Mouse (Mus musculus): ENCODE data around the gene Rnf224. TPM values are rescaled to one million over a fixed set of nuclear protein-coding genes. Genes with fewer than 3 reads are reported as not detected.

The Rnf224 gene
- polyA plus RNA-seq, 1 experiment from 2014 or later, result 0.10 TPM

DNA sequence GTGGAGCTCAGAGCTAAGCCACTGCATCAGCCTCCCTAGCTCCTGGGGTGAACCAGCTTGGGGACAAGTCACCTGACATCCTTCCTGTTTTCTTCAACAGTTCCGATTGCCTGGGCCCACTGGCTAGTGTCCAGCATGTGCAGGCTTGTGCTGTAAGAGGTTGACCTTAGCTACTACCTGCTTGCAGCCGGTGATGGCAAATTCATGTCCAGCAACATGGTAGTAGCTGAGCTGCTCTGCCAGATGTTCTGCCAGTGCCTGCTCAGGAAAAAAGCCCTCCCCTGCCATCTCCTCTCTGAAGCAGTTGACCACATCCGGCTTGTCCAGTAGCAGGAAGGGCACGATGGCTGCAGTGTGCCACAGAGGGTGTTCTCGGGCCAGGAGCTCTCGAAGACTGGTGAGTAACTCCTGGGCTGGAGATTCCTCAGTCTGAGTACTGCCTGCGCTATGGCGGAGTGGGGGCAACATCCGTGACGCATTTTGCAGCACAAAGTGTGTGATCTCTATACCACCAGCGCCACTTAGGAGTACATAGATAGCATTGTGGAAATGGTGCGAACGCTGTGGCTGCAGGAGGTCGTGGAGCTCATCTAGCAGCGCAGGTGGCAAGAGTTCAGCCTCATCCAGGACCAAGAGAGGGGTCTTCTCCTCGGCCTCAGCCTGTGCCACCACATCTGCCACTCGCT, 42.0 kb downstream of the Rnf224 start:
- no peak overlapping the region for H3K9ac ChIP-seq (replicated peaks; ENCODE audit: low read depth)
- 74% methylated on average over 17 of the region's 17 CpGs for WGBS

DNA sequence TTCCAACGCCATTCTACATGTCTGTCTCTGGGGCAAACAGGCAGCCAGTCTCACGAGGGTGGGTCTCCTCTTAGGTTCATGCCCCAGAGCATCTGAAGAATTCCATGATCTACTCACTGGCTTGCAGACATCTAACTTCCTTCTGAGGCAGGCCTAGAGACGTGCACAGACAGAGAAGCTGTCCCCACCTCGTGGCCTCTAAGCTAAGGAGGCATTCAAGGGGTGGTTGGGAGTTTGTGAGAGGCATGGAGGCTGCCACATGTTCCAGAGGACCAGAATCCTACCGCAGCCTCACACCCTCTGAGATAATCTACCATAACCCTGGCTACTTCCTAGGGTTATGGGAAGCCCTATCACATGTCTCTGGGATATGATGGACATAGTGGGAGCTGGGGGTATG, 42.6 kb downstream of the Rnf224 start:
- WGBS, result 69% methylated on average over 5 of the region's 5 CpGs
- Histone ChIP-seq H3K9ac (replicated peaks; ENCODE audit: low read depth) (no peak overlapping the region), H3K27me3 (replicated peaks; ENCODE audit: insufficient read depth, low read length) (no peaks in the 10 kb centered on the region), H3K9me3 (ENCODE audit: low read length) (no peaks in the 10 kb centered on the region), H3K27ac (ENCODE audit: low read length) (peak overlapping the region; percentile 54), H3K36me3 (ENCODE audit: insufficient read depth, low read length) (peaks cover 4% of the 10 kb centered on the region; the same call in 1 of the 2 replicates), H3K4me1 (ENCODE audit: insufficient read depth, low read depth, low read length) (peaks cover 18% of the 10 kb centered on the region), H3K4me2 (replicated peaks; ENCODE audit: low read depth, low read length) (0 out of 2 replicates have a peak overlapping the region, but pooled peaks have one; percentile 62), H3K4me3 (ENCODE audit: low read depth, low read length) (no peak overlapping the region)
- no peak for TF ChIP-seq CTCF (IDR thresholded peaks at IDR 0.05)
- ATAC-seq, result no peak
- DNase-seq (ENCODE audit: low spot score), result no peak

More for the DNA sequence above, 42.0 kb downstream of the Rnf224 start:
- ATAC-seq (no peak), DNase-seq (ENCODE audit: low spot score) (peak; percentile 37)
- no peaks in the 10 kb centered on the region for H3K9me3 ChIP-seq (ENCODE audit: low read length)
- peak overlapping the region; percentile 15; the same call in 1 of the 2 replicates for H3K27ac ChIP-seq (ENCODE audit: low read length)
- no peak overlapping the region for H3K4me3 ChIP-seq (ENCODE audit: low read depth, low read length)
- H3K36me3 ChIP-seq (ENCODE audit: insufficient read depth, low read length), result peaks cover 8% of the 10 kb centered on the region; the same call in 1 of the 2 replicates
- TF ChIP-seq CTCF (IDR thresholded peaks at IDR 0.05) (no peak), EP300 (IDR thresholded peaks at IDR 0.05) (no peak)
- H3K4me2 ChIP-seq (replicated peaks; ENCODE audit: low read depth, low read length), result peak overlapping the region; percentile 62; the same call in 1 of the 2 replicates
- H3K4me1 ChIP-seq (ENCODE audit: insufficient read depth, low read depth, low read length), result peaks cover 18% of the 10 kb centered on the region
- no peaks in the 10 kb centered on the region for H3K27me3 ChIP-seq (replicated peaks; ENCODE audit: insufficient read depth, low read length)

DNA sequence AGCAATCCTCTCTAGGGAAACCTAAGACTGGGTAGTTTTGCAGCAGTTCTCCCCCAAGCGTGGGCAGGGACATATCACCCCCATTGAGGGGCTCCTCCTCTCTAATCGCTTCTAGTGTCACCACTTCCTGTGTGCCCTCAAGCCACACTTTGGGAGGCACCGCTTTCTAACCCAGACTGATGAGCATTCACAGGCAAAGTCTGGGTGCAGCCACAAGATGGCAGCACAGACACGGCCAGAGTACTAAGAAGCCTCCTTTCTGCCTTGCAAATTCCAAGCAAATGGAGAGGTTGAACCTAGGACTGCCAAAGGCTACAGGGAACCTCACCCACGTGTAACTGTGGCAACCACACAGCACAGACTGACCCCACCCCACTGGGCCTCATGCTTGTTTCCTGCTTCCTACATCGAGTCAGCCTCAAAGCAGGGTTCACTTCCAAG, 43.2 kb downstream of the Rnf224 start:
- Histone ChIP-seq H3K9ac (replicated peaks; ENCODE audit: low read depth) (no peak overlapping the region), H3K36me3 (ENCODE audit: insufficient read depth, low read length) (no peaks in the 10 kb centered on the region), H3K4me3 (ENCODE audit: low read depth, low read length) (no peak overlapping the region), H3K4me2 (replicated peaks; ENCODE audit: low read depth, low read length) (0 out of 2 replicates have a peak overlapping the region, but pooled peaks have one; percentile 15), H3K27me3 (replicated peaks; ENCODE audit: insufficient read depth, low read length) (no peaks in the 10 kb centered on the region), H3K27ac (ENCODE audit: low read length) (peak overlapping the region; percentile 54; the same call in 1 of the 2 replicates), H3K9me3 (ENCODE audit: low read length) (no peaks in the 10 kb centered on the region), H3K4me1 (ENCODE audit: insufficient read depth, low read depth, low read length) (peaks cover 18% of the 10 kb centered on the region)
- ATAC-seq (peak; percentile 79), DNase-seq (ENCODE audit: low spot score) (peak; percentile 96)
- peak; percentile 99 for TF ChIP-seq CTCF (IDR thresholded peaks at IDR 0.05)
- peak; percentile 22; the same call in 1 of the 2 replicates for TF ChIP-seq EP300 (IDR thresholded peaks at IDR 0.05)
- WGBS, result 0% methylated on average over 6 of the region's 6 CpGs

DNA sequence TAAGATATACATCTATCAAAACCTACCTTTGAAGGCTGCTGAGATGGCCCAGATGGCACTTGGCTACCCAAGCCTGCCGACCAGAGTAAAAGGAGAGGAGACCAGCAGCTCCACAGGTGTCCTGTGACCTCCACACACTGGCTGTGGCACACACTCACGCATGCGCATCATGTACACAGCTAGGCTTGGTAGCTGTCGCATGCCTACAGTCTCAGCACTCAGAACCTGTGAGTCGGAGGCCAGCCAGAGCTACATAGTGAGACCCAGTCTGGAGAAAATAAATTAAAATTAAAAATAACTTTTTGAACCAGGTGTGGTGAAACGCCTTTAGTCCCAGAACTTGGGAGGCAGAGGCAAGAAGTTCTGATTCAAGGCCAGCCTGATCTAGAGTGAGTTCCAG, 48.7 kb downstream of the Rnf224 start:
- WGBS, result 85% methylated on average over 6 of the region's 6 CpGs
- Histone ChIP-seq H3K9me3 (ENCODE audit: low read length) (no peaks in the 10 kb centered on the region), H3K4me2 (replicated peaks; ENCODE audit: low read depth, low read length) (no peak overlapping the region), H3K9ac (replicated peaks; ENCODE audit: low read depth) (no peak overlapping the region), H3K4me3 (ENCODE audit: low read depth, low read length) (no peak overlapping the region), H3K4me1 (ENCODE audit: insufficient read depth, low read depth, low read length) (no peaks in the 10 kb centered on the region), H3K27me3 (replicated peaks; ENCODE audit: insufficient read depth, low read length) (0 out of 2 replicates have a peak, but pooled peaks cover 4% of the 10 kb centered on the region), H3K27ac (ENCODE audit: low read length) (no peak overlapping the region), H3K36me3 (ENCODE audit: insufficient read depth, low read length) (no peaks in the 10 kb centered on the region)
- no peak for DNase-seq (ENCODE audit: low spot score)
- TF ChIP-seq CTCF (IDR thresholded peaks at IDR 0.05) (no peak), EP300 (IDR thresholded peaks at IDR 0.05) (no peak)
- no peak for ATAC-seq

DNA sequence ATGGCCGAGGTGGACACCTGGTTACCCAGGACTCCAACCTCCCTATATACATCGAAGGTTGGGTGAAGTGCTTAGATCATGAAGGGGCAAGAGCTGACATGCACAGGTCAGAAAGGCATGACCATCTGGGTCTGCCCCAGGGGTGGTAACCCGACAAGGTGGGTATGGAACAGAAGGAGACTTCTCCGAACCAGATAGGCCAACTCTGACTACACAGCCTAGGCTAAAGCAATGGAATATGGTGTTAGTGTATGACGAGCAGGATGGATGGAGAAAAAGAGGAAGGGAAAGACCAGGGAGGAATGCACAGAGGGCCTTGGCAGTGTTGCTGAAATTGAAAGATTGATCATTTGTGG, 50.0 kb downstream of the Rnf224 start:
- ATAC-seq, result no peak
- no peak for TF ChIP-seq EP300 (IDR thresholded peaks at IDR 0.05)
- TF ChIP-seq CTCF (IDR thresholded peaks at IDR 0.05), result no peak
- Histone ChIP-seq H3K4me2 (replicated peaks; ENCODE audit: low read depth, low read length) (peak overlapping the region; percentile 90), H3K9ac (replicated peaks; ENCODE audit: low read depth) (no peak overlapping the region), H3K27me3 (replicated peaks; ENCODE audit: insufficient read depth, low read length) (0 out of 2 replicates have a peak, but pooled peaks cover 4% of the 10 kb centered on the region), H3K36me3 (ENCODE audit: insufficient read depth, low read length) (no peaks in the 10 kb centered on the region), H3K9me3 (ENCODE audit: low read length) (no peaks in the 10 kb centered on the region), H3K27ac (ENCODE audit: low read length) (no peak overlapping the region), H3K4me3 (ENCODE audit: low read depth, low read length) (peak overlapping the region; percentile 31; the same call in 1 of the 2 replicates), H3K4me1 (ENCODE audit: insufficient read depth, low read depth, low read length) (no peaks in the 10 kb centered on the region)
- no peak for DNase-seq (ENCODE audit: low spot score)
- WGBS, result 40% methylated on average over 5 of the region's 5 CpGs

DNA sequence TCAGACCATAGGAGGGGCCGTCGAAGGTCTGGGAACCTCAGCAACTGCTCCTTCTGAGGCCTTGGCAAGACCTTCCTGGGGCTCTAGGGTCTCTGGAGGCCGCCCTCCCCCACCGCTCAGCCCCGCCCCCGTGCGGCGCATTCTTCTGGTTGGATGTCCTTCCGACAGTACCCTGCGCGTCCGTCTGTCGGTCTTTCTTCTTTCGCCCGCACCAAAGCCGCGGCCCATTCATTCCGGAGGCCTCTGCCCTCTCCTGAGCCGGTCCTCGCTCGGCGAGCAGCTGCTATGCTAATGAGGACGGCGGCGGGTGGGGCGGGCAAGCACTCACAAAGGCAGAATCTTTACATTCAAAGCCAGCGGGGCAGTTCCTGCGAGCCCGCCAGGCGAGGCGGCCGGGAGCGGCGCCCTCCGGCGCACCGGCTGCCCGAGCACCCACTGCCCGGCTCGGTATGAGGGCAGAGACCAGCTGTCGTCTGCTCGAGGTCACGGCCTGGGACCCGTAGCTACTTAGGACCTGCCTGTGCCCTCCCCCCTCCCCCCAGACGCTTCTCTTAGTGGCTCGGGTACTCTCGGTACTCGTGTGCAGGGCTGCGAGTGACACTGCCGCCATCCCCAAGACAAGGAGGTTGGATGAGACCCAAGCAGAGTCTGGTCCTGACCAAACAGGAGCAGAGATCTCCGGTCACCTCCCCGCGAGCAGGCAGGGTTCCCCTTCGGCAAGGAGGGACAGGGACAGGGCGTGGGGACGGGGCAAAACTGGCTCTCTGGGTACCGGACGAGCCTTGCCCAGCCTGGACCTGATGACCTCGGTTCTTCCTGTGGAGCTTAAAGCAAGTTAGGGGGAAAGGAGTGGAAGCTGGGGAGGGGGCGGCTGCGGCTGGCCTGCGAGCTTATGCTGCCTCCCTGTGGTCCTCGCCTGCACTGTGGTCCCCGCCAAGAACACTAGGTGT, 50.7 kb downstream of the Rnf224 start:
- H3K9me3 ChIP-seq (ENCODE audit: low read length), result no peaks in the 10 kb centered on the region
- H3K4me3 ChIP-seq (ENCODE audit: low read depth, low read length), result peak overlapping the region; percentile 31
- 1% methylated on average over 61 of the region's 64 CpGs for WGBS
- TF ChIP-seq EP300 (IDR thresholded peaks at IDR 0.05), result no peak
- peak; percentile 67 for TF ChIP-seq CTCF (IDR thresholded peaks at IDR 0.05)
- no peaks in the 10 kb centered on the region for H3K36me3 ChIP-seq (ENCODE audit: insufficient read depth, low read length)
- H3K4me2 ChIP-seq (replicated peaks; ENCODE audit: low read depth, low read length), result peak overlapping the region; percentile 90
- ATAC-seq (peak; percentile 61), DNase-seq (ENCODE audit: low spot score) (peak; percentile 74)
- peak overlapping the region; percentile 35 for H3K9ac ChIP-seq (replicated peaks; ENCODE audit: low read depth)
- 0 out of 2 replicates have a peak, but pooled peaks cover 10% of the 10 kb centered on the region for H3K27me3 ChIP-seq (replicated peaks; ENCODE audit: insufficient read depth, low read length)
- no peaks in the 10 kb centered on the region for H3K4me1 ChIP-seq (ENCODE audit: insufficient read depth, low read depth, low read length)
- H3K27ac ChIP-seq (ENCODE audit: low read length), result peak overlapping the region; percentile 58

Measured in lung, postnatal 0 days (tissue).